Mouse (Mus musculus): ENCODE results near the gene Stat1.

Stat1 gene

GRCm38 (mm10) chr1:52141482-52141881 is 22.2 kb downstream of the Stat1 start:
- no peak for TF ChIP-seq NANOG (IDR thresholded peaks at IDR 0.05; ENCODE audit: borderline replicate concordance, low read length)
- no peak for TF ChIP-seq CTCF (conservative IDR thresholded peaks at IDR 0.05; ENCODE audit: low read length)
- H3K4me3 ChIP-seq (replicated peaks; ENCODE audit: low read length) = no peak overlapping the region
- H3K4me1 ChIP-seq (replicated peaks; ENCODE audit: low read depth, low read length) = peaks cover 8% of the 10 kb centered on the region
- peaks cover 51% of the 10 kb centered on the region for H3K36me3 ChIP-seq (ENCODE audit: insufficient read depth, low read length)
- H3K27me3 ChIP-seq (ENCODE audit: insufficient read depth, low read length) = no peaks in the 10 kb centered on the region
- no peaks in the 10 kb centered on the region for H3K9me3 ChIP-seq (ENCODE audit: low read length)

- Histone ChIP-seq H3K36me3 (ENCODE audit: insufficient read depth, low read length) (peaks cover 48% of the 10 kb centered on the region), H3K9me3 (ENCODE audit: low read length) (no peaks in the 10 kb centered on the region), H3K27me3 (ENCODE audit: insufficient read depth, low read length) (no peaks in the 10 kb centered on the region), H3K4me3 (replicated peaks; ENCODE audit: low read length) (no peak overlapping the region), H3K4me1 (replicated peaks; ENCODE audit: low read depth, low read length) (peaks cover 14% of the 10 kb centered on the region)
- TF ChIP-seq CTCF (conservative IDR thresholded peaks at IDR 0.05; ENCODE audit: low read length) = no peak
- no peak for TF ChIP-seq NANOG (IDR thresholded peaks at IDR 0.05; ENCODE audit: borderline replicate concordance, low read length)
- no peak for TF ChIP-seq POU5F1 (IDR thresholded peaks at IDR 0.05; ENCODE audit: borderline replicate concordance, low read length)
Observed at GRCm38 (mm10) chr1:52142117-52142516, 22.9 kb downstream of the Stat1 start.

GRCm38 (mm10) chr1:52143191-52143590 is 24.0 kb downstream of the Stat1 start:
- H3K4me1 ChIP-seq (replicated peaks; ENCODE audit: low read depth, low read length) = peaks cover 11% of the 10 kb centered on the region
- TF ChIP-seq CTCF (conservative IDR thresholded peaks at IDR 0.05; ENCODE audit: low read length) (no peak), NANOG (IDR thresholded peaks at IDR 0.05; ENCODE audit: borderline replicate concordance, low read length) (no peak), POU5F1 (IDR thresholded peaks at IDR 0.05; ENCODE audit: borderline replicate concordance, low read length) (no peak)
- no peak overlapping the region for H3K4me3 ChIP-seq (replicated peaks; ENCODE audit: low read length)
- no peaks in the 10 kb centered on the region for H3K9me3 ChIP-seq (ENCODE audit: low read length)
- H3K36me3 ChIP-seq (ENCODE audit: insufficient read depth, low read length) = peaks cover 45% of the 10 kb centered on the region
- H3K27me3 ChIP-seq (ENCODE audit: insufficient read depth, low read length) = no peaks in the 10 kb centered on the region

- Histone ChIP-seq H3K4me3 (replicated peaks; ENCODE audit: low read length) (no peak overlapping the region), H3K27me3 (ENCODE audit: insufficient read depth, low read length) (no peaks in the 10 kb centered on the region), H3K4me1 (replicated peaks; ENCODE audit: low read depth, low read length) (peaks cover 9% of the 10 kb centered on the region), H3K9me3 (ENCODE audit: low read length) (no peaks in the 10 kb centered on the region), H3K36me3 (ENCODE audit: insufficient read depth, low read length) (peaks cover 45% of the 10 kb centered on the region)
- TF ChIP-seq CTCF (conservative IDR thresholded peaks at IDR 0.05; ENCODE audit: low read length) (no peak), NANOG (IDR thresholded peaks at IDR 0.05; ENCODE audit: borderline replicate concordance, low read length) (no peak), POU5F1 (IDR thresholded peaks at IDR 0.05; ENCODE audit: borderline replicate concordance, low read length) (no peak)
Observed at GRCm38 (mm10) chr1:52143596-52144156, 24.4 kb downstream of the Stat1 start.

- Histone ChIP-seq H3K4me1 (replicated peaks; ENCODE audit: low read depth, low read length) (peaks cover 17% of the 10 kb centered on the region), H3K4me3 (replicated peaks; ENCODE audit: low read length) (no peak overlapping the region), H3K9me3 (ENCODE audit: low read length) (no peaks in the 10 kb centered on the region), H3K27me3 (ENCODE audit: insufficient read depth, low read length) (no peaks in the 10 kb centered on the region), H3K36me3 (ENCODE audit: insufficient read depth, low read length) (peaks cover 35% of the 10 kb centered on the region)
- TF ChIP-seq NANOG (IDR thresholded peaks at IDR 0.05; ENCODE audit: borderline replicate concordance, low read length) (no peak), POU5F1 (IDR thresholded peaks at IDR 0.05; ENCODE audit: borderline replicate concordance, low read length) (no peak), CTCF (conservative IDR thresholded peaks at IDR 0.05; ENCODE audit: low read length) (no peak)
Observed at GRCm38 (mm10) chr1:52144907-52145306, 25.7 kb downstream of the Stat1 start.

GRCm38 (mm10) chr1:52146214-52146970 is 27.2 kb downstream of the Stat1 start:
- peaks cover 31% of the 10 kb centered on the region for H3K4me1 ChIP-seq (replicated peaks; ENCODE audit: low read depth, low read length)
- peak; percentile 52 for TF ChIP-seq CTCF (conservative IDR thresholded peaks at IDR 0.05; ENCODE audit: low read length)
- no peak for TF ChIP-seq NANOG (IDR thresholded peaks at IDR 0.05; ENCODE audit: borderline replicate concordance, low read length)
- no peak overlapping the region for H3K4me3 ChIP-seq (replicated peaks; ENCODE audit: low read length)
- no peaks in the 10 kb centered on the region for H3K27me3 ChIP-seq (ENCODE audit: insufficient read depth, low read length)
- no peaks in the 10 kb centered on the region for H3K9me3 ChIP-seq (ENCODE audit: low read length)
- H3K36me3 ChIP-seq (ENCODE audit: insufficient read depth, low read length) = peaks cover 32% of the 10 kb centered on the region

- Histone ChIP-seq H3K4me3 (replicated peaks; ENCODE audit: low read length) (no peak overlapping the region), H3K27me3 (ENCODE audit: insufficient read depth, low read length) (no peaks in the 10 kb centered on the region), H3K36me3 (ENCODE audit: insufficient read depth, low read length) (peaks cover 36% of the 10 kb centered on the region), H3K4me1 (replicated peaks; ENCODE audit: low read depth, low read length) (peaks cover 31% of the 10 kb centered on the region), H3K9me3 (ENCODE audit: low read length) (no peaks in the 10 kb centered on the region)
- TF ChIP-seq NANOG (IDR thresholded peaks at IDR 0.05; ENCODE audit: borderline replicate concordance, low read length) (no peak), CTCF (conservative IDR thresholded peaks at IDR 0.05; ENCODE audit: low read length) (no peak), POU5F1 (IDR thresholded peaks at IDR 0.05; ENCODE audit: borderline replicate concordance, low read length) (no peak)
Observed at GRCm38 (mm10) chr1:52147431-52147830, 28.2 kb downstream of the Stat1 start.

GRCm38 (mm10) chr1:52148178-52148577 is 28.9 kb downstream of the Stat1 start:
- H3K27me3 ChIP-seq (ENCODE audit: insufficient read depth, low read length) = no peaks in the 10 kb centered on the region
- peaks cover 38% of the 10 kb centered on the region for H3K36me3 ChIP-seq (ENCODE audit: insufficient read depth, low read length)
- TF ChIP-seq POU5F1 (IDR thresholded peaks at IDR 0.05; ENCODE audit: borderline replicate concordance, low read length) = no peak
- TF ChIP-seq CTCF (conservative IDR thresholded peaks at IDR 0.05; ENCODE audit: low read length) = no peak
- TF ChIP-seq NANOG (IDR thresholded peaks at IDR 0.05; ENCODE audit: borderline replicate concordance, low read length) = no peak
- H3K9me3 ChIP-seq (ENCODE audit: low read length) = no peaks in the 10 kb centered on the region
- peaks cover 31% of the 10 kb centered on the region for H3K4me1 ChIP-seq (replicated peaks; ENCODE audit: low read depth, low read length)
- H3K4me3 ChIP-seq (replicated peaks; ENCODE audit: low read length) = no peak overlapping the region
